Mouse (Mus musculus): ENCODE data around the gene Hoxa3. TPM values are rescaled to one million over a fixed set of nuclear protein-coding genes. Genes with fewer than 3 reads are reported as not detected.

Gene Hoxa3
- polyA plus RNA-seq, 1 experiment from 2014 or later, result not detected

- Histone ChIP-seq H3K27me3 (ENCODE audit: low read depth, poor library complexity, severe bottlenecking) (peaks cover 100% of the 10 kb centered on the region), H3K4me1 (peaks cover 29% of the 10 kb centered on the region), H3K4me3 (no peak overlapping the region), H3K27ac (replicated peaks) (no peak overlapping the region), H3K9me3 (replicated peaks) (no peaks in the 10 kb centered on the region), H3K36me3 (no peaks in the 10 kb centered on the region)
- DNase-seq (ENCODE audit: low spot score), result no peak
- 2% methylated on average over 9 of the region's 9 CpGs for WGBS
Observed at GRCm38 (mm10) chr6:52159979-52160378, 53.2 kb downstream of the Hoxa3 start.

GRCm38 (mm10) chr6:52159164-52159761, 53.9 kb downstream of the Hoxa3 start:
- WGBS, result 1% methylated on average over 12 of the region's 12 CpGs
- H3K4me3 ChIP-seq, result peak overlapping the region; percentile 71
- peak; percentile 48 for DNase-seq (ENCODE audit: low spot score)
- peaks cover 100% of the 10 kb centered on the region for H3K27me3 ChIP-seq (ENCODE audit: low read depth, poor library complexity, severe bottlenecking)
- no peaks in the 10 kb centered on the region for H3K9me3 ChIP-seq (replicated peaks)
- no peaks in the 10 kb centered on the region for H3K36me3 ChIP-seq
- H3K27ac ChIP-seq (replicated peaks), result no peak overlapping the region; the same call in 1 of the 2 replicates
- H3K4me1 ChIP-seq, result peaks cover 28% of the 10 kb centered on the region

- Histone ChIP-seq H3K27ac (replicated peaks) (peak within 1 kb of the TSS; percentile 14; the same call in 1 of the 2 replicates), H3K36me3 (no peaks in the 10 kb centered on the region), H3K27me3 (ENCODE audit: low read depth, poor library complexity, severe bottlenecking) (peaks cover 100% of the 10 kb centered on the region), H3K4me1 (peaks cover 26% of the 10 kb centered on the region), H3K9me3 (replicated peaks) (no peaks in the 10 kb centered on the region), H3K4me3 (peak within 1 kb of the TSS; percentile 71)
- peak; percentile 74 for DNase-seq (ENCODE audit: low spot score)
- WGBS, result under 1% methylated on average over 55 of the region's 55 CpGs
Observed at GRCm38 (mm10) chr6:52158276-52159051, 54.7 kb downstream of the Hoxa3 start, which contains the start of gene Hoxa1. Gene Hoxa1 (minus strand): TSS chr6:52158317.

- H3K4me3 ChIP-seq, result peak overlapping the region; percentile 71
- H3K4me1 ChIP-seq, result peaks cover 29% of the 10 kb centered on the region
- H3K36me3 ChIP-seq, result no peaks in the 10 kb centered on the region
- no peak for DNase-seq (ENCODE audit: low spot score)
- H3K27me3 ChIP-seq (ENCODE audit: low read depth, poor library complexity, severe bottlenecking), result peaks cover 100% of the 10 kb centered on the region
- no peaks in the 10 kb centered on the region for H3K9me3 ChIP-seq (replicated peaks)
- H3K27ac ChIP-seq (replicated peaks), result no peak overlapping the region
- under 1% methylated on average over 32 of the region's 32 CpGs for WGBS
Observed at GRCm38 (mm10) chr6:52157466-52158275, 55.5 kb downstream of the Hoxa3 start.

GRCm38 (mm10) chr6:52156551-52157200, 56.5 kb downstream of the Hoxa3 start:
- Histone ChIP-seq H3K4me1 (peaks cover 34% of the 10 kb centered on the region), H3K27ac (replicated peaks) (no peak overlapping the region), H3K9me3 (replicated peaks) (no peaks in the 10 kb centered on the region), H3K27me3 (ENCODE audit: low read depth, poor library complexity, severe bottlenecking) (peaks cover 100% of the 10 kb centered on the region), H3K36me3 (no peaks in the 10 kb centered on the region), H3K4me3 (no peak overlapping the region)
- 1% methylated on average over 20 of the region's 20 CpGs for WGBS
- DNase-seq (ENCODE audit: low spot score), result peak; percentile 36

GRCm38 (mm10) chr6:52155471-52155870, 57.7 kb downstream of the Hoxa3 start:
- no peak for DNase-seq (ENCODE audit: low spot score)
- no peaks in the 10 kb centered on the region for H3K36me3 ChIP-seq
- no peak overlapping the region for H3K4me3 ChIP-seq
- no peak overlapping the region for H3K27ac ChIP-seq (replicated peaks)
- peaks cover 100% of the 10 kb centered on the region for H3K27me3 ChIP-seq (ENCODE audit: low read depth, poor library complexity, severe bottlenecking)
- WGBS, result 45% methylated on average over 3 of the region's 3 CpGs
- peaks cover 30% of the 10 kb centered on the region for H3K4me1 ChIP-seq
- H3K9me3 ChIP-seq (replicated peaks), result no peaks in the 10 kb centered on the region

- 2% methylated on average over 5 of the region's 5 CpGs for WGBS
- Histone ChIP-seq H3K4me1 (peaks cover 21% of the 10 kb centered on the region), H3K4me3 (no peak overlapping the region), H3K27ac (replicated peaks) (no peak overlapping the region), H3K36me3 (no peaks in the 10 kb centered on the region), H3K9me3 (replicated peaks) (peaks cover 6% of the 10 kb centered on the region; the same call in 1 of the 2 replicates), H3K27me3 (ENCODE audit: low read depth, poor library complexity, severe bottlenecking) (peaks cover 100% of the 10 kb centered on the region)
- DNase-seq (ENCODE audit: low spot score), result peak; percentile 12
Observed at GRCm38 (mm10) chr6:52154044-52154443, 59.1 kb downstream of the Hoxa3 start.

GRCm38 (mm10) chr6:52153270-52153669, 59.9 kb downstream of the Hoxa3 start:
- 0% methylated on average over 6 of the region's 6 CpGs for WGBS

GRCm38 (mm10) chr6:52152226-52153193, 60.6 kb downstream of the Hoxa3 start:
- Histone ChIP-seq H3K4me3 (no peak overlapping the region), H3K27ac (replicated peaks) (no peak overlapping the region), H3K9me3 (replicated peaks) (peaks cover 6% of the 10 kb centered on the region; the same call in 1 of the 2 replicates), H3K27me3 (ENCODE audit: low read depth, poor library complexity, severe bottlenecking) (peaks cover 100% of the 10 kb centered on the region), H3K36me3 (no peaks in the 10 kb centered on the region), H3K4me1 (peaks cover 8% of the 10 kb centered on the region; the same call in 1 of the 2 replicates)
- 4% methylated on average over 16 of the region's 16 CpGs for WGBS
- DNase-seq (ENCODE audit: low spot score), result no peak

More at GRCm38 (mm10) chr6:52153270-52153669, 59.9 kb downstream of the Hoxa3 start:
- peaks cover 6% of the 10 kb centered on the region; the same call in 1 of the 2 replicates for H3K9me3 ChIP-seq (replicated peaks)
- DNase-seq (ENCODE audit: low spot score), result peak; percentile 26
- H3K27ac ChIP-seq (replicated peaks), result no peak overlapping the region
- peaks cover 14% of the 10 kb centered on the region for H3K4me1 ChIP-seq
- no peaks in the 10 kb centered on the region for H3K36me3 ChIP-seq
- H3K4me3 ChIP-seq, result no peak overlapping the region
- peaks cover 100% of the 10 kb centered on the region for H3K27me3 ChIP-seq (ENCODE audit: low read depth, poor library complexity, severe bottlenecking)

- DNase-seq (ENCODE audit: low spot score), result no peak
- H3K27me3 ChIP-seq (ENCODE audit: low read depth, poor library complexity, severe bottlenecking), result peaks cover 100% of the 10 kb centered on the region
- H3K27ac ChIP-seq (replicated peaks), result no peak overlapping the region
- peaks cover 6% of the 10 kb centered on the region; the same call in 1 of the 2 replicates for H3K9me3 ChIP-seq (replicated peaks)
- no peak overlapping the region for H3K4me3 ChIP-seq
- no peaks in the 10 kb centered on the region for H3K36me3 ChIP-seq
- peaks cover 8% of the 10 kb centered on the region; the same call in 1 of the 2 replicates for H3K4me1 ChIP-seq
- 2% methylated on average over 4 of the region's 4 CpGs for WGBS
Observed at GRCm38 (mm10) chr6:52151571-52151970, 61.6 kb downstream of the Hoxa3 start.

- peaks cover 8% of the 10 kb centered on the region; the same call in 1 of the 2 replicates for H3K4me1 ChIP-seq
- 3% methylated on average over 16 of the region's 16 CpGs for WGBS
- peaks cover 6% of the 10 kb centered on the region; the same call in 1 of the 2 replicates for H3K9me3 ChIP-seq (replicated peaks)
- DNase-seq (ENCODE audit: low spot score), result peak; percentile 36
- H3K4me3 ChIP-seq, result no peak overlapping the region; the same call in 1 of the 2 replicates
- peaks cover 100% of the 10 kb centered on the region for H3K27me3 ChIP-seq (ENCODE audit: low read depth, poor library complexity, severe bottlenecking)
- no peak overlapping the region for H3K27ac ChIP-seq (replicated peaks)
- no peaks in the 10 kb centered on the region for H3K36me3 ChIP-seq
Observed at GRCm38 (mm10) chr6:52150401-52150966, 62.7 kb downstream of the Hoxa3 start.

Data from midbrain, embryonic 10.5 days (tissue).